Mouse (Mus musculus): ENCODE measurements around the gene Fbxo27.
"Not testable (repeated sequence)": the region's sequence is repeated elsewhere in the genome, so short reads cannot be mapped to it uniquely, and the experiment has no call there.

Gene Fbxo27

GRCm38 (mm10) chr7:28692545-28693320 is at the start of gene Fbxo27:
Fbxo27 (plus strand) TSS chr7:28692849.
- no peak for DNase-seq (ENCODE audit: extremely low spot score, low read depth, low spot score)

GRCm38 (mm10) chr7:28645366-28645765 is 47.3 kb upstream of the Fbxo27 start:
- no peak for DNase-seq (ENCODE audit: extremely low spot score, low read depth, low spot score)

- no peak for DNase-seq (ENCODE audit: extremely low spot score, low read depth, low spot score)
Measured at GRCm38 (mm10) chr7:28645947-28646475, 46.6 kb upstream of the Fbxo27 start.

- DNase-seq (ENCODE audit: extremely low spot score, low read depth, low spot score) = no peak
Measured at GRCm38 (mm10) chr7:28647016-28647415, 45.6 kb upstream of the Fbxo27 start.

GRCm38 (mm10) chr7:28651157-28651556 is 41.5 kb upstream of the Fbxo27 start:
- no peak for DNase-seq (ENCODE audit: extremely low spot score, low read depth, low spot score)

- no peak for DNase-seq (ENCODE audit: extremely low spot score, low read depth, low spot score)
Measured at GRCm38 (mm10) chr7:28656430-28656829, 36.2 kb upstream of the Fbxo27 start.

- peak; percentile 44 for DNase-seq (ENCODE audit: extremely low spot score, low read depth, low spot score)
Measured at GRCm38 (mm10) chr7:28665620-28666579, 26.7 kb upstream of the Fbxo27 start.

- no peak for DNase-seq (ENCODE audit: extremely low spot score, low read depth, low spot score)
Measured at GRCm38 (mm10) chr7:28671172-28671571, 21.5 kb upstream of the Fbxo27 start.

- DNase-seq (ENCODE audit: extremely low spot score, low read depth, low spot score) = no peak
Measured at GRCm38 (mm10) chr7:28672276-28672675, 20.4 kb upstream of the Fbxo27 start.

GRCm38 (mm10) chr7:28672786-28673185 is 19.9 kb upstream of the Fbxo27 start:
- not testable (repeated sequence) for DNase-seq (ENCODE audit: extremely low spot score, low read depth, low spot score)

- DNase-seq (ENCODE audit: extremely low spot score, low read depth, low spot score) = no peak
Measured at GRCm38 (mm10) chr7:28674994-28675393, 17.7 kb upstream of the Fbxo27 start.

GRCm38 (mm10) chr7:28675746-28676145 is 16.9 kb upstream of the Fbxo27 start:
- no peak for DNase-seq (ENCODE audit: extremely low spot score, low read depth, low spot score)

- no peak for DNase-seq (ENCODE audit: extremely low spot score, low read depth, low spot score)
Measured at GRCm38 (mm10) chr7:28676811-28677541, 15.7 kb upstream of the Fbxo27 start.

GRCm38 (mm10) chr7:28677624-28678023 is 15.0 kb upstream of the Fbxo27 start:
- DNase-seq (ENCODE audit: extremely low spot score, low read depth, low spot score) = no peak

GRCm38 (mm10) chr7:28691075-28691474 is 1.6 kb upstream of the Fbxo27 start:
- DNase-seq (ENCODE audit: extremely low spot score, low read depth, low spot score) = no peak

- DNase-seq (ENCODE audit: extremely low spot score, low read depth, low spot score) = no peak
Measured at GRCm38 (mm10) chr7:28693321-28693966, 795 bp downstream of the Fbxo27 start.

GRCm38 (mm10) chr7:28694423-28694822 is 1.8 kb downstream of the Fbxo27 start:
- DNase-seq (ENCODE audit: extremely low spot score, low read depth, low spot score) = no peak

- DNase-seq (ENCODE audit: extremely low spot score, low read depth, low spot score) = no peak
Measured at GRCm38 (mm10) chr7:28694966-28695511, 2.4 kb downstream of the Fbxo27 start.

- DNase-seq (ENCODE audit: extremely low spot score, low read depth, low spot score) = no peak
Measured at GRCm38 (mm10) chr7:28697277-28697676, 4.6 kb downstream of the Fbxo27 start.

GRCm38 (mm10) chr7:28700269-28700668 is 7.6 kb downstream of the Fbxo27 start:
- DNase-seq (ENCODE audit: extremely low spot score, low read depth, low spot score) = no peak
